Mouse (Mus musculus) heart, embryonic 14.5 days (tissue): ENCODE data around the gene Gm10840. TPM values are rescaled to one million over a fixed set of nuclear protein-coding genes. Genes with fewer than 3 reads are reported as not detected.

Source experiments
- ATAC-seq: fragments of 200-750 bp; cut with Nextera tagmentation; 2 replicates; pipeline ENCODE4 v1.8.0; 2017; ENCODE audit warnings: low read depth, moderate TSS enrichment; ENCODE audit not compliant: insufficient number of reproducible peaks, insufficient read depth, low FRiP score
- H3K27ac ChIP-seq, 2 experiments: fragments of 200-500 bp in 1 of 2; fragments of 300-500 bp in 1 of 2; sonication (generic) in 1 of 2; replicated peaks in 1 of 2; 2 replicates each; pipeline ENCODE4 v1.5.1; 2012 to 2014; ENCODE audit warnings: low read depth in 2 of 2, low read length in 2 of 2, control low read depth in 1 of 2, mild to moderate bottlenecking in 1 of 2, mixed read lengths in 1 of 2; ENCODE audit not compliant: control insufficient read depth in 1 of 2, insufficient read depth in 1 of 2
- H3K27me3 ChIP-seq: fragments of 300-500 bp; sonication (generic); 2 replicates; pipeline ENCODE4 v1.6.1; 2014; ENCODE audit warnings: mild to moderate bottlenecking, low read length, control low read depth; ENCODE audit not compliant: control insufficient read depth, insufficient read depth
- H3K36me3 ChIP-seq: fragments of 300-500 bp; sonication (generic); 2 replicates; pipeline ENCODE4 v1.6.1; 2014; ENCODE audit warnings: mild to moderate bottlenecking, control low read depth, low read length, mixed read lengths; ENCODE audit not compliant: control insufficient read depth, insufficient read depth
- H3K4me1 ChIP-seq, 2 experiments: fragments of 200-500 bp in 1 of 2; fragments of 300-500 bp in 1 of 2; sonication (generic) in 1 of 2; 2 replicates each; pipeline ENCODE4 v1.6.1; 2012 to 2014; ENCODE audit warnings: low read length in 2 of 2, control low read depth in 1 of 2, mixed read lengths in 1 of 2; ENCODE audit not compliant: control insufficient read depth in 2 of 2, insufficient read depth in 2 of 2
- H3K4me2 ChIP-seq: fragments of 300-500 bp; sonication (generic); 2 replicates; pipeline ENCODE4 v1.6.1; 2014; ENCODE audit warnings: mild to moderate bottlenecking, low read length
- H3K4me3 ChIP-seq, 2 experiments: fragments of 200-500 bp in 1 of 2; fragments of 300-500 bp in 1 of 2; sonication (generic) in 1 of 2; 2 replicates each; pipeline ENCODE4 v1.5.1; 2012 to 2014; ENCODE audit warnings: low read length in 2 of 2, mild to moderate bottlenecking in 2 of 2, control low read depth in 1 of 2, low read depth in 1 of 2, moderate library complexity in 1 of 2; ENCODE audit not compliant: control insufficient read depth in 1 of 2, insufficient read depth in 1 of 2
- H3K9ac ChIP-seq: fragments of 300-500 bp; sonication (generic); 2 replicates; pipeline ENCODE4 v1.6.1; 2014; ENCODE audit warnings: mild to moderate bottlenecking, low read length
- H3K9me3 ChIP-seq: fragments of 300-500 bp; sonication (generic); 2 replicates; pipeline ENCODE4 v1.6.1; 2016; ENCODE audit warnings: low read length, control low read depth; ENCODE audit not compliant: control insufficient read depth
- WGBS: fragments of 180-500 bp; shearing (Covaris S2); extraction: QIAGEN DNeasy Blood & Tissue Kit; methylation state at CpG from one replicate; pipeline ENCODE4 v1.1.7; 2014; 5-methylcytosine and 5-hydroxymethylcytosine counted together
- polyA plus RNA-seq: library from polyadenylated mRNA; unstranded; fragments of >200 nt; fragmentation: Nextera tagmentation; extraction: Ambion mirVana; gene quantifications from 2 replicates; pipeline ENCODE4 v1.2.1, GENCODE M21; 2014

Gene Gm10840
- polyA plus RNA-seq, 1 experiment from 2014 or later, result not detected

- Histone ChIP-seq H3K36me3 (peaks cover 58% of the 10 kb centered on the region), H3K27ac (no peak overlapping the region), H3K4me1 (peaks cover 0 to 11% of the 10 kb centered on the region in 2 experiments; a peak in 2 of 4 replicates), H3K9ac (no peak overlapping the region), H3K4me2 (no peak overlapping the region), H3K9me3 (no peaks in the 10 kb centered on the region), H3K27me3 (no peaks in the 10 kb centered on the region), H3K4me3 (no peak overlapping the region)
- no peak for ATAC-seq
- WGBS, result 75% methylated on average over 1 of the region's 1 CpGs
These were observed 31.2 kb upstream of the Gm10840 start for GRCm38 (mm10) chr11:106129477-106129876.

GRCm38 (mm10) chr11:106132516-106132915, 28.1 kb upstream of the Gm10840 start:
- whole genome bisulfite sequencing, result 92% methylated on average over 5 of the region's 5 CpGs

GRCm38 (mm10) chr11:106134580-106135528, 25.8 kb upstream of the Gm10840 start:
- peak overlapping the region; percentile 85 to 93 for H3K27ac ChIP-seq
- peak overlapping the region; percentile 56 for H3K4me2 ChIP-seq
- H3K9me3 ChIP-seq, result no peaks in the 10 kb centered on the region
- H3K27me3 ChIP-seq, result no peaks in the 10 kb centered on the region
- WGBS, result 9% methylated on average over 8 of the region's 8 CpGs
- H3K9ac ChIP-seq, result peak overlapping the region; percentile 53
- H3K4me3 ChIP-seq, result no peak overlapping the region
- peaks cover 7 to 25% of the 10 kb centered on the region in 2 experiments for H3K4me1 ChIP-seq
- peaks cover 44% of the 10 kb centered on the region for H3K36me3 ChIP-seq
- peak; percentile 88 for ATAC-seq

More at GRCm38 (mm10) chr11:106132516-106132915, 28.1 kb upstream of the Gm10840 start:
- Histone ChIP-seq H3K9me3 (no peaks in the 10 kb centered on the region), H3K4me3 (no peak overlapping the region), H3K4me1 (peaks cover 7 to 25% of the 10 kb centered on the region in 2 experiments), H3K9ac (no peak overlapping the region), H3K4me2 (no peak overlapping the region), H3K36me3 (peaks cover 51% of the 10 kb centered on the region), H3K27me3 (no peaks in the 10 kb centered on the region), H3K27ac (no peak overlapping the region)
- no peak for ATAC-seq

- no peak overlapping the region for H3K27ac ChIP-seq
- no peak overlapping the region for H3K4me3 ChIP-seq
- no peak overlapping the region for H3K4me2 ChIP-seq
- H3K9me3 ChIP-seq, result no peaks in the 10 kb centered on the region
- no peaks in the 10 kb centered on the region for H3K27me3 ChIP-seq
- H3K4me1 ChIP-seq, result no peaks in the 10 kb centered on the region
- H3K36me3 ChIP-seq, result peaks cover 96% of the 10 kb centered on the region
- WGBS, result 76% methylated on average over 3 of the region's 3 CpGs
- ATAC-seq, result no peak
- H3K9ac ChIP-seq, result no peak overlapping the region
These were observed 9.4 kb upstream of the Gm10840 start for GRCm38 (mm10) chr11:106151219-106151618.

- 80% methylated on average over 8 of the region's 8 CpGs for WGBS
- H3K9me3 ChIP-seq, result no peaks in the 10 kb centered on the region
These were observed 8.5 kb upstream of the Gm10840 start for GRCm38 (mm10) chr11:106152132-106152531.

GRCm38 (mm10) chr11:106154091-106154490, 6.6 kb upstream of the Gm10840 start:
- Histone ChIP-seq H3K9ac (no peak overlapping the region), H3K9me3 (no peaks in the 10 kb centered on the region), H3K27ac (no peak overlapping the region), H3K4me1 (peaks cover 2 to 12% of the 10 kb centered on the region in 2 experiments; a peak in 3 of 4 replicates), H3K4me3 (no peak overlapping the region), H3K4me2 (no peak overlapping the region), H3K36me3 (peaks cover 86% of the 10 kb centered on the region), H3K27me3 (no peaks in the 10 kb centered on the region)
- ATAC-seq, result no peak
- WGBS, result 72% methylated on average over 5 of the region's 5 CpGs

More at GRCm38 (mm10) chr11:106152132-106152531, 8.5 kb upstream of the Gm10840 start:
- no peak overlapping the region for H3K9ac ChIP-seq
- no peaks in the 10 kb centered on the region for H3K27me3 ChIP-seq
- H3K4me2 ChIP-seq, result no peak overlapping the region
- H3K4me1 ChIP-seq, result no peaks in the 10 kb centered on the region
- ATAC-seq, result no peak
- H3K36me3 ChIP-seq, result peaks cover 98% of the 10 kb centered on the region
- H3K4me3 ChIP-seq, result no peak overlapping the region
- no peak overlapping the region for H3K27ac ChIP-seq

GRCm38 (mm10) chr11:106154770-106155169, 5.9 kb upstream of the Gm10840 start:
- Histone ChIP-seq H3K4me1 (peaks cover 4 to 18% of the 10 kb centered on the region in 2 experiments; a peak in 3 of 4 replicates), H3K36me3 (peaks cover 79% of the 10 kb centered on the region), H3K27me3 (no peaks in the 10 kb centered on the region), H3K27ac (no peak overlapping the region), H3K4me3 (no peak overlapping the region), H3K9me3 (no peaks in the 10 kb centered on the region), H3K4me2 (no peak overlapping the region), H3K9ac (no peak overlapping the region)
- 71% methylated on average over 2 of the region's 2 CpGs for WGBS
- ATAC-seq, result no peak
